Mouse (Mus musculus): ENCODE data around the gene 2300002M23Rik.
A peak's percentile ranks its signal among the peaks of the same experiment; 100 is the strongest.

GRCm38 (mm10) chr17:35544680-35545079, 22.6 kb upstream of the 2300002M23Rik start:
- TF ChIP-seq CTCF (IDR thresholded peaks at IDR 0.05; ENCODE audit: extremely low read depth, insufficient read depth, insufficient read length, insufficient replicate concordance), result peak; percentile 48; the same call in 1 of the 2 replicates
- TF ChIP-seq POLR2A (IDR thresholded peaks at IDR 0.05; ENCODE audit: low read depth, low read length), result no peak
